Mouse (Mus musculus) hematopoietic stem cell, adult 5-6 weeks (primary cell): ENCODE data around the gene Ano4. TPM values are rescaled to one million over a fixed set of nuclear protein-coding genes. Genes with fewer than 3 reads are reported as not detected.
"Not testable (repeated sequence)": the region's sequence is repeated elsewhere in the genome, so short reads cannot be mapped to it uniquely, and the experiment has no call there.

ENCODE experiments used
- ATAC-seq, 2 experiments: fragments of 125-278 bp in 1 of 2; replicated peaks in 1 of 2; 2 replicates each; pipeline ENCODE4 v1.8.0; 2016 to 2017; ENCODE audit warnings: inconsistent platforms in 2 of 2, mild to moderate bottlenecking in 2 of 2, moderate number of reproducible peaks in 2 of 2, low read depth in 1 of 2, moderate TSS enrichment in 1 of 2; ENCODE audit not compliant: low FRiP score in 2 of 2, poor library complexity in 2 of 2, severe bottlenecking in 2 of 2, insufficient read depth in 1 of 2, low TSS enrichment in 1 of 2
- total RNA-seq: library from RNA; stranded (forward); fragments of 172-1452, 232-1000 nt; gene quantifications from 2 replicates; pipeline ENCODE4 v1.2.3, GENCODE M21; 2017

Gene Ano4
- total RNA-seq, 1 experiment from 2014 or later: not detected

- ATAC-seq: not testable (repeated sequence)
Observed at GRCm38 (mm10) chr10:89044921-89045320, 299.6 kb downstream of the Ano4 start.

GRCm38 (mm10) chr10:89044166-89044565, 300.4 kb downstream of the Ano4 start:
- no peak for ATAC-seq

- no peak for ATAC-seq
Observed at GRCm38 (mm10) chr10:89018926-89019325, 325.6 kb downstream of the Ano4 start.

GRCm38 (mm10) chr10:89008303-89008702, 336.3 kb downstream of the Ano4 start:
- ATAC-seq: no peak

GRCm38 (mm10) chr10:89004518-89004917, 340.0 kb downstream of the Ano4 start:
- ATAC-seq: no peak

- no peak for ATAC-seq
Observed at GRCm38 (mm10) chr10:88986925-88987324, 357.6 kb downstream of the Ano4 start.

GRCm38 (mm10) chr10:88983444-88983843, 361.1 kb downstream of the Ano4 start:
- ATAC-seq: no peak

GRCm38 (mm10) chr10:88979451-88979850, 365.1 kb downstream of the Ano4 start:
- ATAC-seq: no peak

GRCm38 (mm10) chr10:88978932-88979331, 365.6 kb downstream of the Ano4 start:
- ATAC-seq: no peak

- ATAC-seq: no peak
Observed at GRCm38 (mm10) chr10:88970951-88971725, 373.4 kb downstream of the Ano4 start.

GRCm38 (mm10) chr10:88968586-88968985, 376.0 kb downstream of the Ano4 start:
- no peak for ATAC-seq

- ATAC-seq: no peak
Observed at GRCm38 (mm10) chr10:88960791-88961190, 383.8 kb downstream of the Ano4 start.

GRCm38 (mm10) chr10:88950297-88950653, 394.3 kb downstream of the Ano4 start:
- ATAC-seq: no peak

- ATAC-seq: no peak
Observed at GRCm38 (mm10) chr10:88949649-88950296, 394.8 kb downstream of the Ano4 start.

Other genes starting within 250 kb of the Ano4 start
- gene Gas2l3, start 99.2 kb upstream of the Ano4 start, total RNA-seq: 20.1 and 24.8 TPM in 2 replicates
- gene Nr1h4, start 188.8 kb upstream of the Ano4 start, total RNA-seq: not detected in 2 replicates